Mouse (Mus musculus) heart, embryonic 14.5 days (tissue): ENCODE measurements at regions not wholly inside any gene's neighbourhood (a gene's known extent, or its start where the extent isn't known, plus 50 kb on each side); places are given as distances from the start of the nearest gene placed in this dataset.

Experiments
- ATAC-seq: fragments of 200-750 bp; cut with Nextera tagmentation; 2 replicates; pipeline ENCODE4 v1.8.0; 2017; ENCODE audit warnings: low read depth, moderate TSS enrichment; ENCODE audit not compliant: insufficient number of reproducible peaks, insufficient read depth, low FRiP score
- H3K27ac ChIP-seq, 2 experiments: fragments of 200-500 bp in 1 of 2; fragments of 300-500 bp in 1 of 2; sonication (generic) in 1 of 2; replicated peaks in 1 of 2; 2 replicates each; pipeline ENCODE4 v1.5.1; 2012 to 2014; ENCODE audit warnings: low read depth in 2 of 2, low read length in 2 of 2, control low read depth in 1 of 2, mild to moderate bottlenecking in 1 of 2, mixed read lengths in 1 of 2; ENCODE audit not compliant: control insufficient read depth in 1 of 2, insufficient read depth in 1 of 2
- H3K27me3 ChIP-seq: fragments of 300-500 bp; sonication (generic); 2 replicates; pipeline ENCODE4 v1.6.1; 2014; ENCODE audit warnings: mild to moderate bottlenecking, low read length, control low read depth; ENCODE audit not compliant: control insufficient read depth, insufficient read depth
- H3K36me3 ChIP-seq: fragments of 300-500 bp; sonication (generic); 2 replicates; pipeline ENCODE4 v1.6.1; 2014; ENCODE audit warnings: mild to moderate bottlenecking, control low read depth, low read length, mixed read lengths; ENCODE audit not compliant: control insufficient read depth, insufficient read depth
- H3K4me1 ChIP-seq, 2 experiments: fragments of 200-500 bp in 1 of 2; fragments of 300-500 bp in 1 of 2; sonication (generic) in 1 of 2; 2 replicates each; pipeline ENCODE4 v1.6.1; 2012 to 2014; ENCODE audit warnings: low read length in 2 of 2, control low read depth in 1 of 2, mixed read lengths in 1 of 2; ENCODE audit not compliant: control insufficient read depth in 2 of 2, insufficient read depth in 2 of 2
- H3K4me2 ChIP-seq: fragments of 300-500 bp; sonication (generic); 2 replicates; pipeline ENCODE4 v1.6.1; 2014; ENCODE audit warnings: mild to moderate bottlenecking, low read length
- H3K4me3 ChIP-seq, 2 experiments: fragments of 200-500 bp in 1 of 2; fragments of 300-500 bp in 1 of 2; sonication (generic) in 1 of 2; 2 replicates each; pipeline ENCODE4 v1.5.1; 2012 to 2014; ENCODE audit warnings: low read length in 2 of 2, mild to moderate bottlenecking in 2 of 2, control low read depth in 1 of 2, low read depth in 1 of 2, moderate library complexity in 1 of 2; ENCODE audit not compliant: control insufficient read depth in 1 of 2, insufficient read depth in 1 of 2
- H3K9ac ChIP-seq: fragments of 300-500 bp; sonication (generic); 2 replicates; pipeline ENCODE4 v1.6.1; 2014; ENCODE audit warnings: mild to moderate bottlenecking, low read length
- H3K9me3 ChIP-seq: fragments of 300-500 bp; sonication (generic); 2 replicates; pipeline ENCODE4 v1.6.1; 2016; ENCODE audit warnings: low read length, control low read depth; ENCODE audit not compliant: control insufficient read depth
- WGBS: fragments of 180-500 bp; shearing (Covaris S2); extraction: QIAGEN DNeasy Blood & Tissue Kit; methylation state at CpG from one replicate; pipeline ENCODE4 v1.1.7; 2014; 5-methylcytosine and 5-hydroxymethylcytosine counted together

DNA sequence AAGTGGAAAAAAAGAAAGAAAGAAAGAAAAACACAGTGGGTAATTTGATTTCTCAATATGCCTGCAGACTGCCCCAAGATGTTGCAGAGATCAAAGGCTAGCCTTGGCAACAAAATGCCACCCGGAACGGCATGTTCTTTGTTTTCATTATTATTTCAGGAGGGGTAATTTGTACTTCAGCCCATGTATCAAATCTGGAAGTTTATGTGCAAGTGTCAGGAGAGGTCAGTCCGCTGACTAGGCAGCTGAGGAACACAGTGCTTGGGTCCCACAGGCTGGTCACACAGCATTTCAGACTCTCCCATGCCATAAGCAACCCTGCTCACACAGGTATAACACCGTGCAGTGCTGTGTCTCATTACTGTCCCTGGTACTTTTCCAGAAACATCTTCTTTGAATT is 99.2 kb downstream of the Tex36 start:
- H3K27ac ChIP-seq = no peak overlapping the region
- no peak overlapping the region for H3K9ac ChIP-seq
- H3K4me2 ChIP-seq = no peak overlapping the region
- 0 out of 2 replicates have a peak, but pooled peaks cover 7% of the 10 kb centered on the region for H3K27me3 ChIP-seq
- no peak overlapping the region for H3K4me3 ChIP-seq
- H3K36me3 ChIP-seq = no peaks in the 10 kb centered on the region
- WGBS = 75% methylated on average over 4 of the region's 4 CpGs
- H3K4me1 ChIP-seq = no peaks in the 10 kb centered on the region
- H3K9me3 ChIP-seq = peaks cover 9% of the 10 kb centered on the region
- ATAC-seq = no peak

DNA sequence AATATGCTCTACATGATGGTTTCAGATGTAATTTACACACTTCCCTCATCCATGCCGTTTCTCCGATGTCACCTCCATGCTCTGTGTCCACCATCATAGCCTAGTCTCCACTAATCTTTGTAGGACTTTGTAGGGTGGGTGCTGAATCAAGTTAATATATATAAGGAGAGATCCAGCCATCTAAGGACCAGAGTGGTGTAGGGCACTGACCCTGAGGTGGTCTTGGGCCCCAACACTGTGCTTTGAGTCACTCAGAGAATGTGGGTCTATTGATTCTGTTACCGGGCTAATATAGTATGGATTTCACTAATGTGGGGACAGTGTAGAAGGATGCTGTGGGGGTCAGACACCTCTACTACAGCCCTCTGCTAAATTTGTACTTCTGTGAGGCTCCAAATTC is 104.4 kb downstream of the Tex36 start:
- no peak for ATAC-seq
- H3K4me2 ChIP-seq = no peak overlapping the region
- H3K4me3 ChIP-seq = no peak overlapping the region
- WGBS = 96% methylated on average over 3 of the region's 3 CpGs
- no peak overlapping the region for H3K9ac ChIP-seq
- no peaks in the 10 kb centered on the region for H3K4me1 ChIP-seq
- no peaks in the 10 kb centered on the region for H3K36me3 ChIP-seq
- H3K27me3 ChIP-seq = 0 out of 2 replicates have a peak, but pooled peaks cover 7% of the 10 kb centered on the region
- H3K9me3 ChIP-seq = no peaks in the 10 kb centered on the region
- H3K27ac ChIP-seq = no peak overlapping the region

DNA sequence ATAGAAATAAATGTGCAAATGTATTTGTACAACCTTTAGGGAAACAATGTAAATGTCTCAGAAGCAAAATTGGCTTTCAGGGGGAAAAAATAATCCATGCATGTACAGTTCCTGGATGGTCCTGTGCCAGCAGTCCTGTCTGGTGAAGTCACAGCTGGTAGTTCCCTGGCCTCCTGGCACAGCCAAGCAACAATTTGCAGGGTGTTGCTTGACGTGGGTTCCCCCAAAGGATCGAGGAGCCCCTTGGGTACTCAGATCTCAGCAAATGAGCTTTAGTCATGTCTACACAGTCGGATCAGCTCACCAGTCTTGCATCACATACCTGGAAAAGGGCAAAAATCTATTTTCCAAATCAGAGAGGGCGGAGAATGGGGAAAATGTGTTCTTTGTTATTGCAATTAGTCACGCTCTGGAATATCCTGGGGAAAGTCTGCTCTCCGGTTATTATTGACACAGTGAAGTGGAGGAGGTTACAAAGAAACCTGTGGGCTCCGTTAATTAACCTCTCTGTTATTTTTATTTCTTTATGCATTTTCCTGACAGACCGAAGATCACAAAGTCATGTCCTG is 106.9 kb downstream of the Tex36 start:
- no peak overlapping the region for H3K27ac ChIP-seq
- H3K9ac ChIP-seq = no peak overlapping the region
- no peaks in the 10 kb centered on the region for H3K9me3 ChIP-seq
- H3K4me1 ChIP-seq = no peaks in the 10 kb centered on the region
- H3K4me3 ChIP-seq = no peak overlapping the region
- 70% methylated on average over 8 of the region's 8 CpGs for WGBS
- H3K36me3 ChIP-seq = no peaks in the 10 kb centered on the region
- no peak overlapping the region for H3K4me2 ChIP-seq
- ATAC-seq = no peak
- peaks cover 7% of the 10 kb centered on the region; the same call in 1 of the 2 replicates for H3K27me3 ChIP-seq

DNA sequence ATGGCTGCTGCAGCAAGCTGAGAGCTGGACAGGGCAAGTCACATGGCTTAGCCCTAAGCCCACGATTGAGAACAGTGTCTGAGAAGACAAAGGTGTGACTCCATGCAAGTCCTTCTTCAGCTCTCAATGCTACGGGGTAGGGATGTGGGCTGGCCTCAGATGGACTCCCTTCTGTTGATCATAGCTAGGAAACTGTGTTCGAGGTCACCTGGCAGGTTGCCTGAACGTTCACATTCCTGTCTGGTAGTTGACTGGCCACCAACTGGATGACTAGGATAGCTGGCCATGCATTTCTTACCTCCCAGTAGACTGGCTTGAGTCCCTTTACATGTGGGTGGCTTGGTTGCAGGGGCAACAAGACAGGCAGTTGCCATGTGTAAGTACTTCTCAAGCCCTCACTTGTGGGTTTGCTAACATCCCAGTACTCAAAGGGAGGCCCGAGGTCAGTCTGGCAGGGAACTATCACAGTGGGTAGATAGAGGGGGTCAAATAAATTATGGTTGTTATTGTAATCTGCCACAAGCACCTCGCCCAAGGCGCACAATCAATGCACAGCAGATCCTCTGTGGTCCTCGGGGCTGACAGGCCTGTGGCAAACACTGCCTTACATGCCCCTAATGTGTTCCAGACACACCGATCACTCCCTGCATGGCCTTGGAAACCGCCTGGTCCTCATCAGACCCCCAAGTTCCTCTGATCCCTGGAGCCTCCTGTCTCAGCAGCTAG is 107.5 kb downstream of the Tex36 start:
- no peaks in the 10 kb centered on the region for H3K36me3 ChIP-seq
- H3K4me1 ChIP-seq = no peaks in the 10 kb centered on the region
- H3K4me2 ChIP-seq = no peak overlapping the region
- peaks cover 7% of the 10 kb centered on the region; the same call in 1 of the 2 replicates for H3K27me3 ChIP-seq
- no peak overlapping the region for H3K4me3 ChIP-seq
- H3K9me3 ChIP-seq = no peaks in the 10 kb centered on the region
- 71% methylated on average over 10 of the region's 10 CpGs for WGBS
- no peak overlapping the region for H3K9ac ChIP-seq
- no peak overlapping the region for H3K27ac ChIP-seq
- ATAC-seq = no peak

DNA sequence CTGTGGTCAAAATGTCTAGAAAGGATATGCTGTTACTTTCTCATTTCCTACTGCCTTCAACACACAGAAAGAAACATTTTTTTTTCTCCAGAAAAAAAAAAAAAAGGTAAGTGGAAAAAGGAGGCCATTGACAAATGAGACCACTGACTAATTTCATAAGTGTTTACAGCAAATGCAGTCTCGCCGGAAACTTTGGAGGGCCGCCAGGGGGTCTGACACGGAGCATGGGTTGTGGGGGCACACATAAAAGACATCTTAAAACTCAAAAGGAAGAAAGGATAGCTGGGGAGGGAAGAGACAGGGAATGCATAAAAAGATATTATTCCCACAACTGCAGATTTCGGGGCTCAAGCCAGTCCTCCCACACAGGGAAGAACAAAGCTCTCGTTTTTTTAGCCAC is 109.3 kb downstream of the Tex36 start:
- H3K4me3 ChIP-seq = no peak overlapping the region
- H3K36me3 ChIP-seq = no peaks in the 10 kb centered on the region
- ATAC-seq = no peak
- H3K9ac ChIP-seq = no peak overlapping the region
- no peaks in the 10 kb centered on the region for H3K4me1 ChIP-seq
- H3K27me3 ChIP-seq = peaks cover 4% of the 10 kb centered on the region; the same call in 1 of the 2 replicates
- no peak overlapping the region for H3K27ac ChIP-seq
- WGBS = 48% methylated on average over 6 of the region's 6 CpGs
- H3K9me3 ChIP-seq = no peaks in the 10 kb centered on the region
- H3K4me2 ChIP-seq = no peak overlapping the region

DNA sequence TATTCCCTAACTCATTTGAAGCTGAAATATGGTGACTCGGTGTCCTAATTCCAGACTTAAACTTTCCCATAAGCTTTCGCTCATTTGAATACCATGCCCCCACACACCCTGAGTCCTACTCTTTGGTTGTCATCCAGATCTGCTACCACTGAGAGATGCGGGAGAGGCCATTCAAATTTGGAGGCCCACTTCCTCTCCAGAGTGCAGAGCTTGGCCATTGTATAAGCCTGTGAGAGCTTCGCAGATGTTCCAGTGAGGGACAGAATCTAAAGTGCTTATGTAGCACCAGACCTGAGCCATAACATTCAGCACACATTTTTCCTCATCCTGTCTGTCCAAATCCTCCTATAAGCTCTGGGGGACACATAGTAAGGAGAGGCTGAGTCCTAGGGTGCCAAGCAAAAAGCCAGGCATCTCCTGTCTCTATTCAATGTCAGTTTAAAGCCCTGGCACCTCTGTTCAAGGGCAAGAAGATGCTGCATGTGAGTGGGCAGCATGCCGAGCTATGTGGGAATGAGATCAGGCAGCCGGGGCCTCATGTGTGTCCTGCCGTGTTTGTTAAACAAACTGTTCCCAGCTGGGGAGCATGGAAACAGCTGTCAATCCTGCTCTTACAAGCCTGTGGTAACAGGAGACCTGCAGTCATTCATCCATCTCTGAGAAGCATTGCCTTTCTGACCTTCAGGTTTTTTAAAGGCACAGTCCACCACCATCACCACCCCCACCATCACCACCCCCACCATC is 113.9 kb downstream of the Tex36 start:
- H3K4me3 ChIP-seq = no peak overlapping the region
- no peaks in the 10 kb centered on the region for H3K9me3 ChIP-seq
- H3K4me2 ChIP-seq = no peak overlapping the region
- H3K27ac ChIP-seq = no peak overlapping the region
- WGBS = 51% methylated on average over 7 of the region's 7 CpGs
- no peaks in the 10 kb centered on the region for H3K36me3 ChIP-seq
- no peak for ATAC-seq
- H3K27me3 ChIP-seq = peaks cover 4% of the 10 kb centered on the region; the same call in 1 of the 2 replicates
- H3K4me1 ChIP-seq = no peaks in the 10 kb centered on the region
- no peak overlapping the region for H3K9ac ChIP-seq

DNA sequence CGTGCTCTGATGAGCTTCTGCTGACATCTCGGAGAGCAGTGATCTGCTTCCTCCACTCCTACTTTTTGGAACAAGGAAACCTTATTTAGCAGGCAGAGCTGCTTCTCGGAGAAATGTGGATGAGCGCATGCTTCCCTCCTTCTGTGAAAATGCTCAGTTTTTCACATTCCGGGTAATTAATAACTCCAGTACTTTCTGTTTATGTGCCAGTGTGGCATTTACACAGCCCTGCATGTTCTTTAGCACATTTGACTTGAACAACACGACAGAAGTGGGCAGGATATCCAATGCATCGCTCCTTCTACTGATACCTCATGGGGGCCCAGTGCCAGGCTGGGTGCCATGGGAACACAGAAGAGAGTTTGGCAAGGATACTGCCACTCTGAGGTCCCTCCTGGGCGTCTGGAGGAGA is 117.5 kb downstream of the Tex36 start:
- Histone ChIP-seq H3K27ac (no peak overlapping the region), H3K4me3 (no peak overlapping the region), H3K27me3 (no peaks in the 10 kb centered on the region), H3K9me3 (no peaks in the 10 kb centered on the region), H3K9ac (no peak overlapping the region), H3K36me3 (no peaks in the 10 kb centered on the region), H3K4me2 (no peak overlapping the region), H3K4me1 (no peaks in the 10 kb centered on the region; a peak in 1 of 4 replicates)
- 71% methylated on average over 8 of the region's 8 CpGs for WGBS
- no peak for ATAC-seq
